Mouse (Mus musculus): ENCODE measurements at regions not wholly inside any gene's neighbourhood (a gene's known extent, or its start where the extent isn't known, plus 50 kb on each side); places are given as distances from the start of the nearest gene placed in this dataset.

- ATAC-seq (ENCODE audit: low FRiP score, low read depth) = no peak
- H3K4me1 ChIP-seq = peaks cover 31% of the 10 kb centered on the region
- 46% methylated on average over 2 of the region's 2 CpGs for WGBS
- H3K4me3 ChIP-seq = no peak overlapping the region
- no peak overlapping the region for H3K27ac ChIP-seq
- H3K4me2 ChIP-seq (replicated peaks) = no peak overlapping the region
- no peaks in the 10 kb centered on the region for H3K36me3 ChIP-seq
- H3K27me3 ChIP-seq = no peaks in the 10 kb centered on the region
- H3K9me3 ChIP-seq = no peaks in the 10 kb centered on the region
- no peak overlapping the region for H3K9ac ChIP-seq
These were observed 651.1 kb downstream of the Gsdmc2 start for GRCm38 (mm10) chr15:63193617-63194491.

GRCm38 (mm10) chr15:63191731-63192130, 653.2 kb downstream of the Gsdmc2 start:
- peaks cover 31% of the 10 kb centered on the region for H3K4me1 ChIP-seq
- WGBS = 38% methylated on average over 2 of the region's 2 CpGs
- no peak overlapping the region for H3K27ac ChIP-seq
- H3K9ac ChIP-seq = no peak overlapping the region
- no peaks in the 10 kb centered on the region for H3K27me3 ChIP-seq
- ATAC-seq (ENCODE audit: low FRiP score, low read depth) = no peak
- no peaks in the 10 kb centered on the region for H3K36me3 ChIP-seq
- no peaks in the 10 kb centered on the region for H3K9me3 ChIP-seq
- no peak overlapping the region for H3K4me3 ChIP-seq
- H3K4me2 ChIP-seq (replicated peaks) = no peak overlapping the region

GRCm38 (mm10) chr15:63190086-63190485, 654.9 kb downstream of the Gsdmc2 start:
- no peak overlapping the region for H3K4me3 ChIP-seq
- WGBS = 10% methylated on average over 2 of the region's 2 CpGs
- ATAC-seq (ENCODE audit: low FRiP score, low read depth) = peak; percentile 83
- H3K36me3 ChIP-seq = no peaks in the 10 kb centered on the region
- no peaks in the 10 kb centered on the region for H3K27me3 ChIP-seq
- no peak overlapping the region for H3K9ac ChIP-seq
- no peaks in the 10 kb centered on the region for H3K9me3 ChIP-seq
- no peak overlapping the region; the same call in 1 of the 2 replicates for H3K4me2 ChIP-seq (replicated peaks)
- H3K27ac ChIP-seq = peak overlapping the region; percentile 7; the same call in 1 of the 2 replicates
- peaks cover 31% of the 10 kb centered on the region for H3K4me1 ChIP-seq

- H3K4me1 ChIP-seq = no peaks in the 10 kb centered on the region
- H3K9me3 ChIP-seq = no peaks in the 10 kb centered on the region
- H3K27me3 ChIP-seq = no peaks in the 10 kb centered on the region
- H3K4me3 ChIP-seq = no peak overlapping the region
- H3K27ac ChIP-seq = no peak overlapping the region
- H3K9ac ChIP-seq = no peak overlapping the region
- no peak overlapping the region for H3K4me2 ChIP-seq (replicated peaks)
- no peaks in the 10 kb centered on the region for H3K36me3 ChIP-seq
- ATAC-seq (ENCODE audit: low FRiP score, low read depth) = no peak
These were observed 674.0 kb downstream of the Gsdmc2 start for GRCm38 (mm10) chr15:63171003-63171402.

- no peaks in the 10 kb centered on the region for H3K36me3 ChIP-seq
- no peak overlapping the region for H3K4me3 ChIP-seq
- H3K4me2 ChIP-seq (replicated peaks) = no peak overlapping the region
- no peak for ATAC-seq (ENCODE audit: low FRiP score, low read depth)
- H3K4me1 ChIP-seq = no peaks in the 10 kb centered on the region
- H3K27me3 ChIP-seq = no peaks in the 10 kb centered on the region
- no peak overlapping the region for H3K9ac ChIP-seq
- WGBS = 59% methylated on average over 1 of the region's 1 CpGs
- H3K9me3 ChIP-seq = no peaks in the 10 kb centered on the region
- H3K27ac ChIP-seq = no peak overlapping the region
These were observed 674.8 kb downstream of the Gsdmc2 start for GRCm38 (mm10) chr15:63170171-63170570.

GRCm38 (mm10) chr15:63166411-63166810, 678.6 kb downstream of the Gsdmc2 start:
- no peak overlapping the region for H3K4me3 ChIP-seq
- H3K36me3 ChIP-seq = no peaks in the 10 kb centered on the region
- no peaks in the 10 kb centered on the region for H3K27me3 ChIP-seq
- no peak for ATAC-seq (ENCODE audit: low FRiP score, low read depth)
- no peak overlapping the region for H3K4me2 ChIP-seq (replicated peaks)
- no peak overlapping the region for H3K27ac ChIP-seq
- peaks cover 10% of the 10 kb centered on the region; the same call in 1 of the 2 replicates for H3K4me1 ChIP-seq
- H3K9me3 ChIP-seq = no peaks in the 10 kb centered on the region
- H3K9ac ChIP-seq = no peak overlapping the region

- H3K27me3 ChIP-seq = no peaks in the 10 kb centered on the region
- H3K9me3 ChIP-seq = no peaks in the 10 kb centered on the region
- H3K27ac ChIP-seq = no peak overlapping the region
- no peaks in the 10 kb centered on the region for H3K36me3 ChIP-seq
- H3K9ac ChIP-seq = no peak overlapping the region
- H3K4me3 ChIP-seq = no peak overlapping the region
- no peak overlapping the region for H3K4me2 ChIP-seq (replicated peaks)
- peaks cover 10% of the 10 kb centered on the region; the same call in 1 of the 2 replicates for H3K4me1 ChIP-seq
- no peak for ATAC-seq (ENCODE audit: low FRiP score, low read depth)
- 9% methylated on average over 6 of the region's 6 CpGs for WGBS
These were observed 681.3 kb downstream of the Gsdmc2 start for GRCm38 (mm10) chr15:63163550-63164279.

GRCm38 (mm10) chr15:63162881-63163549, 682.0 kb downstream of the Gsdmc2 start:
- 49% methylated on average over 4 of the region's 4 CpGs for WGBS
- H3K36me3 ChIP-seq = no peaks in the 10 kb centered on the region

GRCm38 (mm10) chr15:63123123-63123688, 721.8 kb downstream of the Gsdmc2 start:
- H3K27me3 ChIP-seq = no peaks in the 10 kb centered on the region
- no peak overlapping the region for H3K9ac ChIP-seq
- no peaks in the 10 kb centered on the region for H3K4me1 ChIP-seq
- 84% methylated on average over 3 of the region's 3 CpGs for WGBS
- H3K36me3 ChIP-seq = no peaks in the 10 kb centered on the region
- H3K27ac ChIP-seq = no peak overlapping the region
- H3K4me2 ChIP-seq (replicated peaks) = no peak overlapping the region
- H3K4me3 ChIP-seq = no peak overlapping the region
- ATAC-seq (ENCODE audit: low FRiP score, low read depth) = no peak
- H3K9me3 ChIP-seq = no peaks in the 10 kb centered on the region

More at GRCm38 (mm10) chr15:63162881-63163549, 682.0 kb downstream of the Gsdmc2 start:
- Histone ChIP-seq H3K4me2 (replicated peaks) (no peak overlapping the region), H3K9me3 (no peaks in the 10 kb centered on the region), H3K9ac (no peak overlapping the region), H3K4me1 (peaks cover 10% of the 10 kb centered on the region; the same call in 1 of the 2 replicates), H3K27me3 (no peaks in the 10 kb centered on the region), H3K27ac (no peak overlapping the region), H3K4me3 (no peak overlapping the region)
- ATAC-seq (ENCODE audit: low FRiP score, low read depth) = no peak

GRCm38 (mm10) chr15:63112918-63113317, 732.1 kb downstream of the Gsdmc2 start:
- Histone ChIP-seq H3K4me3 (no peak overlapping the region), H3K36me3 (no peaks in the 10 kb centered on the region), H3K27ac (no peak overlapping the region), H3K9ac (no peak overlapping the region), H3K4me1 (no peaks in the 10 kb centered on the region), H3K27me3 (no peaks in the 10 kb centered on the region), H3K4me2 (replicated peaks) (no peak overlapping the region), H3K9me3 (no peaks in the 10 kb centered on the region)
- ATAC-seq (ENCODE audit: low FRiP score, low read depth) = no peak
- WGBS = 76% methylated on average over 2 of the region's 2 CpGs

- Histone ChIP-seq H3K27me3 (no peaks in the 10 kb centered on the region), H3K27ac (no peak overlapping the region), H3K36me3 (no peaks in the 10 kb centered on the region), H3K4me3 (no peak overlapping the region), H3K9ac (no peak overlapping the region), H3K9me3 (0 out of 2 replicates have a peak, but pooled peaks cover 3% of the 10 kb centered on the region), H3K4me1 (no peaks in the 10 kb centered on the region), H3K4me2 (replicated peaks) (no peak overlapping the region)
- ATAC-seq (ENCODE audit: low FRiP score, low read depth) = no peak
- WGBS = 60% methylated on average over 3 of the region's 3 CpGs
These were observed 744.9 kb downstream of the Gsdmc2 start for GRCm38 (mm10) chr15:63100093-63100492.

- ATAC-seq (ENCODE audit: low FRiP score, low read depth) = no peak
- Histone ChIP-seq H3K4me3 (no peak overlapping the region), H3K36me3 (no peaks in the 10 kb centered on the region), H3K27me3 (no peaks in the 10 kb centered on the region), H3K27ac (no peak overlapping the region), H3K9ac (no peak overlapping the region), H3K4me1 (no peaks in the 10 kb centered on the region), H3K9me3 (no peaks in the 10 kb centered on the region), H3K4me2 (replicated peaks) (no peak overlapping the region)
These were observed 763.0 kb downstream of the Gsdmc2 start for GRCm38 (mm10) chr15:63081972-63082371.

All from limb, embryonic 13.5 days (tissue).